Mouse (Mus musculus): ENCODE results near the gene Epsti1. TPM values are rescaled to one million over a fixed set of nuclear protein-coding genes. Genes with fewer than 3 reads are reported as not detected.

Gene Epsti1
- total and polyA plus RNA-seq, 3 experiments = not detected

GRCm38 (mm10) chr14:77981516-77981915 lies 77.5 kb downstream of the Epsti1 start:
- H3K4me1 ChIP-seq (ENCODE audit: control insufficient read depth in 1 of 2, insufficient read depth in 2 of 2, low read length in 2 of 2) = no peaks in the 10 kb centered on the region
- no peak overlapping the region for H3K4me3 ChIP-seq (ENCODE audit: control insufficient read depth in 1 of 2, insufficient read depth in 1 of 2, low read depth in 2 of 2, low read length in 2 of 2)
- TF ChIP-seq MEF2A (IDR thresholded peaks at IDR 0.05; ENCODE audit: extremely low read depth, insufficient replicate concordance, low read depth, low read length, poor library complexity, severe bottlenecking) (no peak), KAT2A (conservative IDR thresholded peaks at IDR 0.05; ENCODE audit: low read depth, low read length) (no peak), USF2 (IDR thresholded peaks at IDR 0.05; ENCODE audit: borderline replicate concordance in 1 of 2, insufficient read depth in 1 of 2, low read depth in 1 of 2, low read length in 2 of 2) (no peak), USF1 (IDR thresholded peaks at IDR 0.05; ENCODE audit: low read depth, low read length) (no peak), BHLHE40 (IDR thresholded peaks at IDR 0.05; ENCODE audit: borderline replicate concordance, low read depth, low read length) (no peak), RAD21 (IDR thresholded peaks at IDR 0.05; ENCODE audit: low read depth, low read length) (no peak), HCFC1 (IDR thresholded peaks at IDR 0.05; ENCODE audit: low read depth, low read length) (no peak), RCOR1 (IDR thresholded peaks at IDR 0.05; ENCODE audit: low read depth, low read length) (no peak), TBP (IDR thresholded peaks at IDR 0.05; ENCODE audit: low read depth, low read length) (no peak), MYB (IDR thresholded peaks at IDR 0.05; ENCODE audit: low read depth, low read length) (no peak), UBTF (IDR thresholded peaks at IDR 0.05; ENCODE audit: borderline replicate concordance, insufficient read depth, low read depth, low read length) (no peak), POLR2A (IDR thresholded peaks at IDR 0.05; ENCODE audit: control insufficient read depth in 1 of 2, insufficient read depth in 1 of 2, low read depth in 1 of 2, low read length in 2 of 2, poor library complexity in 1 of 2) (no peak), ETS1 (IDR thresholded peaks at IDR 0.05; ENCODE audit: low read depth, low read length) (no peak), MXI1 (IDR thresholded peaks at IDR 0.05; ENCODE audit: low read depth, low read length) (no peak)
- H3K36me3 ChIP-seq (ENCODE audit: control insufficient read depth in 1 of 2, insufficient read depth in 2 of 2, low read length in 2 of 2) = no peaks in the 10 kb centered on the region
- no peaks in the 10 kb centered on the region for H3K79me2 ChIP-seq (ENCODE audit: control insufficient read depth, insufficient read depth, low read length, poor library complexity)
- no peaks in the 10 kb centered on the region for H3K9me3 ChIP-seq (replicated peaks; ENCODE audit: insufficient read depth, low read length)
- no peaks in the 10 kb centered on the region for H3K27me3 ChIP-seq (ENCODE audit: control insufficient read depth in 1 of 2, insufficient read depth in 2 of 2, low read length in 2 of 2)
- no peak overlapping the region for H3K9ac ChIP-seq (ENCODE audit: control insufficient read depth, low read depth, low read length, poor library complexity, severe bottlenecking)
- no peak overlapping the region for H3K27ac ChIP-seq (ENCODE audit: control insufficient read depth, low read depth, low read length)
- DNase-seq (ENCODE audit: low read depth, low spot score) = no peak

GRCm38 (mm10) chr14:77997731-77998130 lies 93.7 kb downstream of the Epsti1 start:
- H3K36me3 ChIP-seq (ENCODE audit: control insufficient read depth in 1 of 2, insufficient read depth in 2 of 2, low read length in 2 of 2) = no peaks in the 10 kb centered on the region
- no peaks in the 10 kb centered on the region for H3K9me3 ChIP-seq (replicated peaks; ENCODE audit: insufficient read depth, low read length)
- no peaks in the 10 kb centered on the region for H3K79me2 ChIP-seq (ENCODE audit: control insufficient read depth, insufficient read depth, low read length, poor library complexity)
- no peak overlapping the region for H3K9ac ChIP-seq (ENCODE audit: control insufficient read depth, low read depth, low read length, poor library complexity, severe bottlenecking)
- no peak for DNase-seq (ENCODE audit: low read depth, low spot score)
- no peaks in the 10 kb centered on the region for H3K27me3 ChIP-seq (ENCODE audit: control insufficient read depth in 1 of 2, insufficient read depth in 2 of 2, low read length in 2 of 2)
- H3K4me1 ChIP-seq (ENCODE audit: control insufficient read depth in 1 of 2, insufficient read depth in 2 of 2, low read length in 2 of 2) = no peaks in the 10 kb centered on the region
- TF ChIP-seq CHD2 (IDR thresholded peaks at IDR 0.05; ENCODE audit: low read length) = no peak
- no peak for TF ChIP-seq SIN3A (IDR thresholded peaks at IDR 0.05; ENCODE audit: low read length)
- TF ChIP-seq ZKSCAN1 (IDR thresholded peaks at IDR 0.05; ENCODE audit: low read depth, low read length) = no peak
- TF ChIP-seq MYB (IDR thresholded peaks at IDR 0.05; ENCODE audit: low read depth, low read length) = no peak
- TF ChIP-seq EP300 (IDR thresholded peaks at IDR 0.05; ENCODE audit: low read depth in 1 of 2, low read length in 2 of 2) = no peak
- no peak for TF ChIP-seq POLR2A (IDR thresholded peaks at IDR 0.05; ENCODE audit: control insufficient read depth in 1 of 2, insufficient read depth in 1 of 2, low read depth in 1 of 2, low read length in 2 of 2, poor library complexity in 1 of 2)
- TF ChIP-seq ELF1 (IDR thresholded peaks at IDR 0.05; ENCODE audit: low read depth, low read length) = no peak
- no peak for TF ChIP-seq RCOR1 (IDR thresholded peaks at IDR 0.05; ENCODE audit: low read depth, low read length)
- no peak for TF ChIP-seq USF1 (IDR thresholded peaks at IDR 0.05; ENCODE audit: low read depth, low read length)
- no peak for TF ChIP-seq MXI1 (IDR thresholded peaks at IDR 0.05; ENCODE audit: low read depth, low read length)
- no peak for TF ChIP-seq CTCF (IDR thresholded peaks at IDR 0.05 in 2 of 3, conservative IDR thresholded peaks at IDR 0.05 in 1 of 3; ENCODE audit: control insufficient read depth in 1 of 3, insufficient read depth in 1 of 3, low read depth in 2 of 3, low read length in 3 of 3, poor library complexity in 1 of 3, severe bottlenecking in 1 of 3)
- TF ChIP-seq MYC (IDR thresholded peaks at IDR 0.05; ENCODE audit: low read depth, low read length) = no peak
- no peak for TF ChIP-seq ZC3H11A (IDR thresholded peaks at IDR 0.05; ENCODE audit: low read depth, low read length)
- TF ChIP-seq NRF1 (IDR thresholded peaks at IDR 0.05; ENCODE audit: insufficient read depth, low read depth, low read length, poor library complexity, severe bottlenecking) = no peak
- no peak overlapping the region for H3K4me3 ChIP-seq (ENCODE audit: control insufficient read depth in 1 of 2, insufficient read depth in 1 of 2, low read depth in 2 of 2, low read length in 2 of 2)
- no peak overlapping the region for H3K27ac ChIP-seq (ENCODE audit: control insufficient read depth, low read depth, low read length)
